Mouse (Mus musculus): ENCODE data around the gene Stx16. TPM values are rescaled to one million over a fixed set of nuclear protein-coding genes. Genes with fewer than 3 reads are reported as not detected.

The Stx16 gene
- polyA plus RNA-seq, 1 experiment from 2014 or later: 9.1 TPM

DNA sequence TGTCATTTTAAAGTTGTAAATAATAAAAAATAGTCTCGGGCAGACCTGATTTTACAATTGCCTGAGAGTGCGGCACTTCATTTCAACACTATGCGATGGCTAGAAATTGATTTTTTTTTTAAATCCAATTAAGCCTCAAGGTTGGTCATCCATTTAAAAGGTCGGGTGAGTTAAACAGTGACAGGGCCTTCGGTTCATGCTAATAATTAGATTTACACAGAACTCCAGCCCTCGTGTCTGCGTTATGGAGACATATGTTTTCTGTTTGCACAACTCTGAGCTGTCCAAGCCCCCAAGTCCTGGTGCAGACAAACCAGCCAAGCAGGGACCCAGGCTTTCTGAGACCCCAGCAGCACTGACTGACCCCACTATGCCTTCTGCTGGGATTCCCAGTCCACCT, 26.3 kb downstream of the Stx16 start:
- Histone ChIP-seq H3K27ac (ENCODE audit: low read length) (no peak overlapping the region), H3K4me1 (ENCODE audit: control insufficient read depth, insufficient read depth, low read length) (peaks cover 3% of the 10 kb centered on the region; the same call in 1 of the 2 replicates), H3K9ac (ENCODE audit: low read depth, low read length) (no peak overlapping the region), H3K9me3 (ENCODE audit: control insufficient read depth, low read length) (no peaks in the 10 kb centered on the region), H3K4me2 (ENCODE audit: low read depth, low read length) (no peak overlapping the region), H3K27me3 (replicated peaks; ENCODE audit: control insufficient read depth, insufficient read depth, low read length) (no peaks in the 10 kb centered on the region), H3K36me3 (ENCODE audit: control insufficient read depth, insufficient read depth, low read length) (no peaks in the 10 kb centered on the region), H3K4me3 (ENCODE audit: low read length) (no peak overlapping the region)
- no peak for ATAC-seq
- WGBS: 59% methylated on average over 7 of the region's 7 CpGs

DNA sequence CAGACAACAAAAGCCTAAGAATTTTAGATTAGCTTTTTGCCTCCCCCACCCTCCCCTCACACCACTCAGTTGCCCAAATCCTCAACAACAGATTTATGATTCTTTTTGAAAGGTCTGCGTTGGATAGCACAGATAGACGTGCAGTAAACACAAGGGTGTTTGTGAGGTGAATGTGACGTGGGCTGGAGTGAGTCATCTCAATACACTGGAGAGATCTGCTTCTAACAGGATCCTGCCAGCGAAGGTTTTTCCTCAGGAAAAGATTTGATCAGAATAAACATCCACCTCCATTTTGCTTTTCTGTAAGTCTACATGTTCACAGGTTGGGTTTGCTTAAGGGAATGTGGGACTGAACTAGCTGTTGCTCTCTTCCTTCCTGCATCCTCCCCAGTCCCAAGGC, 27.4 kb downstream of the Stx16 start:
- ATAC-seq: no peak
- WGBS: 80% methylated on average over 4 of the region's 4 CpGs

DNA sequence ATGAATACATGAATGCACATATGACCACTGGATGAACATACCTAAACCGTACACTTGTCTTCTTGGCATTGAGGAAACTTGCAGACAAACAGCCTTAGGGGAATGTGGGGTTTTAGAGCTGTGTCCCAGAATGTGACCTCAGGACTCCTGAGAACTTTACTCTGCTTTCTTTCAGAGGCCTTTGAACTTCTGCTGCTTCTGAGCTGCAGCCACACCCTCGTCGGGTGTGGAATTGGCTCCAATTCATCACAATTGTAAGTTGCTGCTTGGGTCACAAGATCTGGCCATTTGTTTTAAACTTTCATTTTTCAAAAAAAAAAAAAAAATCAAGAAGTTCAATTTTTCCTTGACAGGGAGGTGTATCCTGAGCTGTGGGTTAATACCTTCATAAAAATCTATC, 31.3 kb downstream of the Stx16 start:
- ATAC-seq: no peak
- Histone ChIP-seq H3K9me3 (ENCODE audit: control insufficient read depth, low read length) (no peaks in the 10 kb centered on the region), H3K4me1 (ENCODE audit: control insufficient read depth, insufficient read depth, low read length) (peaks cover 14% of the 10 kb centered on the region; the same call in 1 of the 2 replicates), H3K27ac (ENCODE audit: low read length) (no peak overlapping the region), H3K4me3 (ENCODE audit: low read length) (no peak overlapping the region), H3K27me3 (replicated peaks; ENCODE audit: control insufficient read depth, insufficient read depth, low read length) (no peaks in the 10 kb centered on the region), H3K9ac (ENCODE audit: low read depth, low read length) (no peak overlapping the region), H3K4me2 (ENCODE audit: low read depth, low read length) (no peak overlapping the region), H3K36me3 (ENCODE audit: control insufficient read depth, insufficient read depth, low read length) (no peaks in the 10 kb centered on the region)
- 56% methylated on average over 3 of the region's 3 CpGs for WGBS

More for the DNA sequence above, 27.4 kb downstream of the Stx16 start:
- Histone ChIP-seq H3K9ac (ENCODE audit: low read depth, low read length) (no peak overlapping the region), H3K4me2 (ENCODE audit: low read depth, low read length) (no peak overlapping the region), H3K27me3 (replicated peaks; ENCODE audit: control insufficient read depth, insufficient read depth, low read length) (no peaks in the 10 kb centered on the region), H3K27ac (ENCODE audit: low read length) (no peak overlapping the region), H3K36me3 (ENCODE audit: control insufficient read depth, insufficient read depth, low read length) (no peaks in the 10 kb centered on the region), H3K9me3 (ENCODE audit: control insufficient read depth, low read length) (no peaks in the 10 kb centered on the region), H3K4me1 (ENCODE audit: control insufficient read depth, insufficient read depth, low read length) (peaks cover 3% of the 10 kb centered on the region; the same call in 1 of the 2 replicates), H3K4me3 (ENCODE audit: low read length) (no peak overlapping the region)

DNA sequence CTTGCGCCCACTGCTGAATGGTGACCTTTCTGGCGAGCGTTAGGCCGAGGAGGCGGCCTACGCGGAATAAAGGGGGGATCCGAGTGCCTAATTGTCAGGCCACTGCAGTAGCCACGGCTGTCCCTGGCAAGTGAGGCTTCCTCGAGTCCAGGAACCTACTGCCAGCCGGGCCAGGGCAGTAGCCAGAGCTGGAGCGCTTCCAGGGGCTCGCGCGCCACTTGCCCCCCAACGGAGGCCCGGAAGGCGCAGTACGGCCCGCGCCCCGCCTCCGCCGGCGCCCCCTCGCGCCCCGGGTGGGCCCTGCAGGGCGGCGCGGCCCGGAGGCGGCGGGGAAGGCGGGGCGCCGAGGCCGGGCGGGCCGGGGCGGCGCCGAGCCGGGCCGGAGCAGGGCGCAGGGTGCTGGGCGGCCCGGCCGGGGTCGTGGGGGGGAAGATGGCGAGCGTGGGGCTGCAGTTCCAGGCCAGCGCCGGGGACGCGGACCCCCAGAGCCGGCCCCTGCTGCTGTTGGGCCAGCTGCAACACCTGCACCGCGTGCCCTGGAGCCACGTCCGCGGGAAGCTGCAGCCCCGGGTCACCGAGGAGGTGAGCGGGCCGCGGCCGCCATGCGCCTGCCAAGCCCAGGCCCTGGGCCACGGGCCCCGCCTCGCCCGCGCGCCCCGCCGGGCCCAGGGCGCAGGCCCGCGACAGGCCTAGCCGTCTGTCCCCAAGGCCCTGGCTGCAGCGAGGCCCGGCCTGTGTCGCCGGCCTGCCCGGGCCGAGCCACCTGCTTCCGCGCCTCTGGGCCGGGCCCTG, 34.1 kb downstream of the Stx16 start, which contains the start of gene Npepl1:
Gene Npepl1 (plus strand): TSS at position 359 of the 792 bp plus-strand sequence.
- H3K4me1 ChIP-seq (ENCODE audit: control insufficient read depth, insufficient read depth, low read length): peaks cover 14% of the 10 kb centered on the region; the same call in 1 of the 2 replicates
- H3K9ac ChIP-seq (ENCODE audit: low read depth, low read length): peak within 1 kb of the TSS; percentile 88
- H3K27me3 ChIP-seq (replicated peaks; ENCODE audit: control insufficient read depth, insufficient read depth, low read length): no peaks in the 10 kb centered on the region
- peak; percentile 95 for ATAC-seq
- WGBS: 2% methylated on average over 83 of the region's 90 CpGs
- H3K36me3 ChIP-seq (ENCODE audit: control insufficient read depth, insufficient read depth, low read length): no peaks in the 10 kb centered on the region
- H3K27ac ChIP-seq (ENCODE audit: low read length): peak within 1 kb of the TSS; percentile 58
- peak within 1 kb of the TSS; percentile 92 for H3K4me2 ChIP-seq (ENCODE audit: low read depth, low read length)
- no peaks in the 10 kb centered on the region for H3K9me3 ChIP-seq (ENCODE audit: control insufficient read depth, low read length)
- peak within 1 kb of the TSS; percentile 66 for H3K4me3 ChIP-seq (ENCODE audit: low read length)

DNA sequence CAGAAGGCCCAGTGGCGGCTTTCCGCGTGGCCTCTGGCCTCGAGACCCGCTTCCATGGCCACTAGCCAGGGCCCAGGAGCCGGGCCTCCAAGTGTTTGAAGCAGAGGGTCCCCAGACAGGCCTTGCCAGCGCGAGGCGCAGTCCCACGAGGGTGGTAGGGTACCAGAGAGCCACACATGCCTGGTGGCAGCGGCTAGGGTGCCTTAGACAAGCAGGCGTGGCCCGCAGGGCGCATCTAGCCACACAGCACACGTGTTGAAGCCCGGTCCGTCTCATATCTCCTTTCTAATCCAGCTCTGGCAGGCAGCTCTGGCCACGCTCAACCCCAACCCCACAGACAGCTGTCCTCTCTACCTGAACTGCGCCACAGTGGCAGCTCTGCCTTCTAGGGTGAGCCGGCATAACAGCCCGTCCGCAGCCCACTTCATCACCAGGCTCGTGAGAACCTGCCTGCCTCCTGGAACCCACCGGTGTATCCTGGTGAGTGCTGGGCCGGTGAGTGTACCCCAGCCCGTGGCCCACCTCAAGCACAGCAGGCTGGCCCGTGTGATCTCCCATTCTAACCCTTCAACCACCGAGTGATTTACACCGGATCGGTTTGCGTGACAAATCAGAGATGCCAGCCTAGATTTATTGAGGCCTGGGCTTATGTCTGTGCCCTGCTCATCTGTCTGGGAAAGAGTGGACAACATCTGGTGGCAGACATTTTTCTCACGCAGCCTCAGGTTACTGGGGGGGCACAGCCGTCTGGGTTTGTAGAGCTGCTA, 34.9 kb downstream of the Stx16 start:
- WGBS: 42% methylated on average over 33 of the region's 33 CpGs
- Histone ChIP-seq H3K4me2 (ENCODE audit: low read depth, low read length) (peak overlapping the region; percentile 92), H3K9ac (ENCODE audit: low read depth, low read length) (peak overlapping the region; percentile 88), H3K27me3 (replicated peaks; ENCODE audit: control insufficient read depth, insufficient read depth, low read length) (no peaks in the 10 kb centered on the region), H3K4me1 (ENCODE audit: control insufficient read depth, insufficient read depth, low read length) (peaks cover 14% of the 10 kb centered on the region; the same call in 1 of the 2 replicates), H3K4me3 (ENCODE audit: low read length) (peak overlapping the region; percentile 66), H3K27ac (ENCODE audit: low read length) (peak overlapping the region; percentile 58; the same call in 1 of the 2 replicates), H3K36me3 (ENCODE audit: control insufficient read depth, insufficient read depth, low read length) (no peaks in the 10 kb centered on the region), H3K9me3 (ENCODE audit: control insufficient read depth, low read length) (no peaks in the 10 kb centered on the region)
- peak; percentile 57 for ATAC-seq

DNA sequence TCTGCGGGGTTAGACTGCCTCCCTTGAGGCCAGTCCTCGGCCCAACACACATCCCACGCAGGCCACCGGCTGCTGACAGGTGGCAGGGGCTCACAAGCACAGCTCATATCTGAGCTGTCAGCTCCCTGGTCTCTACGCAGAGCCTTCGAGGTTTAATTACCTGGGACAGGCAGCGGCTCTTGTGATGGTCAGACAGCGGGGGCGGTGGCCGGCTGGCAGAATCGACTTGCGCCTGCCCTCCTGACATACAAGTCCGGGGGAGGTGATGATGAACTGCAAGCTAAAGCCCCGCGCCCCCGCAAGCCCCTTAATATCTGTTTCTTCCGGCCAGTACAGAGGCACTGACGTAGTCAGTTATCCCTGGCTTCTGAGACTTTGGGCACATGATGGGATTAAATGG, 36.8 kb downstream of the Stx16 start:
- Histone ChIP-seq H3K36me3 (ENCODE audit: control insufficient read depth, insufficient read depth, low read length) (0 out of 2 replicates have a peak, but pooled peaks cover 3% of the 10 kb centered on the region), H3K27me3 (replicated peaks; ENCODE audit: control insufficient read depth, insufficient read depth, low read length) (no peaks in the 10 kb centered on the region), H3K4me2 (ENCODE audit: low read depth, low read length) (no peak overlapping the region), H3K4me3 (ENCODE audit: low read length) (no peak overlapping the region), H3K9ac (ENCODE audit: low read depth, low read length) (no peak overlapping the region), H3K9me3 (ENCODE audit: control insufficient read depth, low read length) (no peaks in the 10 kb centered on the region), H3K4me1 (ENCODE audit: control insufficient read depth, insufficient read depth, low read length) (peaks cover 11% of the 10 kb centered on the region; the same call in 1 of the 2 replicates), H3K27ac (ENCODE audit: low read length) (no peak overlapping the region)
- no peak for ATAC-seq
- WGBS: 83% methylated on average over 18 of the region's 18 CpGs

DNA sequence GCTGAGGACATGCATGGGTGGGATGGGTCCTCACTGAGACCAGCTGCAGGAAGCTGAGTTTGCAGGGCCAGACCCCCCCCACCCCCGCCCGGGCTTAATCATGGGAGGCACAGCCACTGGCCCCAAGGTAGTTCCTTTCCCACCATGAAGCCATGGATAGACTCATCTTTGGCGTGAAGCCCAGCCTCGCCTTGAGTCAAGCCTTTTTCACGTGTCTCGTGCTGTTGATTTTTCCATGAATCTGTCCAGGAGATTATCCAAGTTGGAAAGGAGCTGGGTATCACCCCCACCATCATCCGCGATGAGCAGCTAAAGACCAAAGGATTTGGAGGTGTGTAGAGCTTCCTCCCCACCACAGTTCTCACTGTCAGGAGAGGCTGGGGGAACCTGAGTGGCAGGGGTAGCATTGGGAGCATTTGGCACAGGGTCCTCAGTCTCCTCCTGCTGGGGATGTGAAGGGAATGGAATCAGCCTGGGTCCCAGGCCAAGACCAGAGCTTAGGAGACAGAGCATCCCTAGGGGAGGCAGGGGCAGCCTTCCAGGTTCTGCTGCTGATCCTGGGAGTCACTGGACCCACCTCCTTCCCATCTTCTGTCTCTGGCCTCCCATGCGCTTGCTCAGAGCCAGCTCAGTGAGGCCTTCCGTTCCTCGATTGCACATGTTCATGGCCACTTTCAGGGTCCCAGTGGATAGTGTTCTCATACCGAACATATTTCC, 38.2 kb downstream of the Stx16 start:
- no peak for ATAC-seq
- 86% methylated on average over 12 of the region's 12 CpGs for WGBS

DNA sequence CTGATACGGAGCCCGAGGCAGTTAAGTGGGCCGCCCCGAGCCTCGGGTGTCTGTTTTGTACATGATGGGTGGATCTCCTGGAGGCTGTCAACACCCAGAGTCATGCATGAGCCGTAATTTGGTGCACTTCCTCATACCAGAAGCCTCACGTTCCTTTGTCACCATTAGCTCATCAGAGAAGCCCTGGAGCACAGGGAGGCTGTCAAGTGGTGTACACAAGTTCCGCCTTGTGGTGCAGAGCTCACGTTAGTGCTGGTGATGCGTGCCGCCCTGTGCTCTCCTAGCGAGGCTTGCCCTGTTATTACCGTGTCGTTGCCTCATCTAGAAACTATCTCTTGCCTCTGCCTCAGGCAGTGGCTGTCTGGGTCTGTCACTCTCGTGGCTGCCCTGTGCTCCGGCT, 40.8 kb downstream of the Stx16 start:
- WGBS: 64% methylated on average over 16 of the region's 16 CpGs
- no peaks in the 10 kb centered on the region for H3K27me3 ChIP-seq (replicated peaks; ENCODE audit: control insufficient read depth, insufficient read depth, low read length)
- H3K36me3 ChIP-seq (ENCODE audit: control insufficient read depth, insufficient read depth, low read length): peaks cover 8% of the 10 kb centered on the region; the same call in 1 of the 2 replicates
- H3K4me2 ChIP-seq (ENCODE audit: low read depth, low read length): no peak overlapping the region
- H3K27ac ChIP-seq (ENCODE audit: low read length): no peak overlapping the region
- no peaks in the 10 kb centered on the region for H3K9me3 ChIP-seq (ENCODE audit: control insufficient read depth, low read length)
- ATAC-seq: peak; percentile 55
- H3K4me3 ChIP-seq (ENCODE audit: low read length): no peak overlapping the region
- H3K9ac ChIP-seq (ENCODE audit: low read depth, low read length): no peak overlapping the region
- no peaks in the 10 kb centered on the region for H3K4me1 ChIP-seq (ENCODE audit: control insufficient read depth, insufficient read depth, low read length)

More for the DNA sequence above, 38.2 kb downstream of the Stx16 start:
- H3K9me3 ChIP-seq (ENCODE audit: control insufficient read depth, low read length): no peaks in the 10 kb centered on the region
- H3K36me3 ChIP-seq (ENCODE audit: control insufficient read depth, insufficient read depth, low read length): 0 out of 2 replicates have a peak, but pooled peaks cover 3% of the 10 kb centered on the region
- H3K27ac ChIP-seq (ENCODE audit: low read length): no peak overlapping the region
- H3K4me3 ChIP-seq (ENCODE audit: low read length): no peak overlapping the region
- peaks cover 11% of the 10 kb centered on the region; the same call in 1 of the 2 replicates for H3K4me1 ChIP-seq (ENCODE audit: control insufficient read depth, insufficient read depth, low read length)
- H3K27me3 ChIP-seq (replicated peaks; ENCODE audit: control insufficient read depth, insufficient read depth, low read length): no peaks in the 10 kb centered on the region
- no peak overlapping the region for H3K9ac ChIP-seq (ENCODE audit: low read depth, low read length)
- no peak overlapping the region for H3K4me2 ChIP-seq (ENCODE audit: low read depth, low read length)

DNA sequence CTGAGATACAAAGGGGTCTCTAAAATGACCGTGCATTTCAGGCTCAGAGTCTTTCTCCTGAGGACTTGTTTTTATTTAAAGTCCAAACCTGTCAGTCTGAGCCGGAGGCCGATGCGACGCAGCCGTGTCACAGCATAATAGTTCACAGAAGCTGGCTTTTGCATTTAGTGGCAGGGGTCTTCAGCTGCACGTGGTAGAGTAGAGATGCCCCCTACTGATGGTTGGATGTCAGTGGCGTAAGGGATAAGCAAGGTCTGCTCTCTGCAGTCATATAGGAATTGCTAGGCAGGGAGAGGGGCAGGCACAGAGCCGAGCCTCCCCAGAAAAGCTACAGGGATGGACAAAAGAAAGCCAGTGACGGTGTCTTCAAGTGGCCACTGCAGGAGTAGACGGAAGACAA, 42.0 kb downstream of the Stx16 start:
- H3K9me3 ChIP-seq (ENCODE audit: control insufficient read depth, low read length): no peaks in the 10 kb centered on the region
- no peak overlapping the region for H3K27ac ChIP-seq (ENCODE audit: low read length)
- H3K4me3 ChIP-seq (ENCODE audit: low read length): no peak overlapping the region
- no peak overlapping the region for H3K4me2 ChIP-seq (ENCODE audit: low read depth, low read length)
- no peaks in the 10 kb centered on the region for H3K27me3 ChIP-seq (replicated peaks; ENCODE audit: control insufficient read depth, insufficient read depth, low read length)
- H3K4me1 ChIP-seq (ENCODE audit: control insufficient read depth, insufficient read depth, low read length): no peaks in the 10 kb centered on the region
- peaks cover 12% of the 10 kb centered on the region for H3K36me3 ChIP-seq (ENCODE audit: control insufficient read depth, insufficient read depth, low read length)
- WGBS: 60% methylated on average over 11 of the region's 11 CpGs
- ATAC-seq: no peak
- no peak overlapping the region for H3K9ac ChIP-seq (ENCODE audit: low read depth, low read length)
